Mouse (Mus musculus): Measurements from ENCODE around the gene Olfr1253.

Gene Olfr1253

DNA sequence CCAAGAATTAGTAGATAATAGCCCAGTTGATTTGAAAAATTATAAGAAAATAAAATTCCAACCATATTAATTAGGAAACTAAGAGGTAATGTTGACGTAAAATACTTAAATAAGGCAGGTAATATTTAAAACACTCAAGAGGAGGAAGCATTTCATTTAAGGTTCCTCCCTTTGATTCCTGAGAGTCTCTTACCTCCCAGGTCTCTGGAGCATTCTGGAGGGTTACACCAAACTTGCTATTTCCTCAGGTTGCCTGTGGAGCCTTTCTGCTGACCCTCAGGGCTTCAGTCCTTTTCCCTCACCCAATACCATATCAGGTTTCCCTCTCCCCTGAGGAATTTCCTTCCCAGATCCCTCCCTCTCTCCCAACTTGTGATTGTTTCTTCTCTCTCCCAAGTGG is at the start of gene Olfr1253:
Gene Olfr1253, minus strand, starts transcription at position 101 of the 400 bp plus-strand sequence.
- no peak for DNase-seq (ENCODE audit: low spot score in 2 of 2)

DNA sequence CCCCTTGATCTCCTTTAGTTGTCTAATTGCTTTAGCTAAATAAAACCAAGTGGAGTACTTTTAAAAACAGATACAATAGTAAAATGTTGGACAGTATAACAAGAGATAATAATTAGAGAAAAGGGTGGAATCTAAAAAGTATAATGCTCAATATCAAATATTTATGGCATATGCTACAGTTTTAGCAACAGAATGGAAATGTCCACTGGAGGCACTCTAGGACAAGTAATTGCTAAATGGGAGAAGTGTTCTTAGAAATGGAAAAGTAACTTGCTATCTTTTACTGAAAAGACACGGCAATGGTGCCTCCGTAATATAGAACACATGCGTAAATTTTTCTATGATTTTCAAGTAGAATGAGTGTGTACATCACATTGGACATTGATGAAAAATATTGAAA is 42.7 kb upstream of the Olfr1253 start:
- DNase-seq (ENCODE audit: low spot score in 2 of 2) = no peak

DNA sequence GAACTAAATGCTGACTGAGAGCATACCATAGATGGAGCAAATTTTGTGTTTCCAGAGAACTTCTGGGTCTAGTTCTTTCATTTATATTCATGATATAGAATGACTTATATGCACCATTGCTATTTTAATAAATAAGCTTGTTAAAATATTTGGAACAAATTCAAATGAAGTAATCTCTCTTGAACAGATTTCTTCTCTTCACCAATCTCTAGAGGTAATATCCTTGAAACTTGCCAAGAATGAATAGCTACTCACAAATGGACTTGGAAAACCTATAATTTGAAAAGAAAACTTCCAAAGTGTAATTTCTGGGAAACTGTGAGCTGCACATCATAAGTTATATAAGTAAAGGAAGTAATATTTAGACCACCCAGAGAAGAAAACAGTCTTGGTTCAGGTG is 36.6 kb upstream of the Olfr1253 start, which contains the start of gene Olfr1254:
Gene Olfr1254, minus strand, starts transcription at position 101 of the 400 bp plus-strand sequence.
- DNase-seq (ENCODE audit: low spot score in 2 of 2) = no peak

DNA sequence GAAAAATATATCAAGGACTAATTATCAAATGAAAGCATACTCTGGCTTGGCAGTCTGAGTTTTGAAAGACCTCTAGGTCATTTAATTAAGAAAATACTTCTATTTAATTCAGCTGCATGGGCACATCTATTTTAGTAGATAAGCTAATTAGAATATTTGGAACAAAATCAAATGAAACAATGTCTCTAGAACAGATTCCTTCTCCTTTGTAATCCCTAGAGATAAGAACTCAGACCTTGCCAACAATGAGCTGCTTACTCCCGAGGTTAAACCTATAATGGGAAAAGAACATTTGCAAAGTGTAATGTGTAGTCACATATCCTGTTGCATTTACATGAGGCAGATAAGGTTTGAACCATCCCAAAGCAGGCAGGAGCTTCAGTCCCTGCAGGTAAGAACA is 32.0 kb downstream of the Olfr1253 start, which contains the start of gene Olfr1252:
Gene Olfr1252, minus strand, starts transcription at position 101 of the 400 bp plus-strand sequence.
- no peak for DNase-seq (ENCODE audit: low spot score in 2 of 2)
